Mouse (Mus musculus): Measurements from ENCODE around the gene Tmem87a. TPM values are rescaled to one million over a fixed set of nuclear protein-coding genes. Genes with fewer than 3 reads are reported as not detected.

Gene Tmem87a
- polyA plus RNA-seq, 1 experiment from 2014 or later = 6.6 TPM

GRCm38 (mm10) chr2:120402813-120403212 is 1.1 kb downstream of the Tmem87a start:
- WGBS = 59% methylated on average over 3 of the region's 3 CpGs
- no peak overlapping the region; the same call in 1 of the 2 replicates for H3K9ac ChIP-seq
- H3K4me3 ChIP-seq = peak overlapping the region; percentile 93
- H3K27me3 ChIP-seq (replicated peaks) = no peaks in the 10 kb centered on the region
- H3K9me3 ChIP-seq = no peaks in the 10 kb centered on the region
- H3K4me1 ChIP-seq = peaks cover 19% of the 10 kb centered on the region
- no peaks in the 10 kb centered on the region for H3K36me3 ChIP-seq (replicated peaks)
- no peak overlapping the region for H3K27ac ChIP-seq
- no peak for ATAC-seq (replicated peaks)
- H3K4me2 ChIP-seq = peak overlapping the region; percentile 93

DNA sequence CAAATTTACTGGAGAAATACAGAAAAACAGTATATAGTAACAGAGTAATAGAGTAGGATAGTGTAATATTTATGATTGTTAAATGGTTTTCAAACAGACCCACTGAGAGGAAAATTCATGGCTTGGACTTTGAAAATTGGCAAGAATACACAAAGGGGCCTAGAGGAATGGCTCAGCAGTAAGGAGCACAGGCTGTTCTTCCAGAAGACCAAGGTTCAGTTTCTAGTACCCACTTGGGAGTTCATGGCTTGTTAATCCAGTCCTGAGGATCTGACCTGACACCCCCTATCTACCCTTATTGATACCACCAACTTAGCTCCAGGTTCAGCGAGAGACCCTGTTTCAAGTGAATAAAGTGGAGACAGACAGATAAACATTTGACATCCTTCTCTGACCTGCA is 6.0 kb downstream of the Tmem87a start:
- Histone ChIP-seq H3K36me3 (replicated peaks) (peaks cover 19% of the 10 kb centered on the region; the same call in 1 of the 2 replicates), H3K27ac (no peak overlapping the region), H3K9me3 (no peaks in the 10 kb centered on the region), H3K27me3 (replicated peaks) (no peaks in the 10 kb centered on the region), H3K9ac (no peak overlapping the region), H3K4me3 (no peak overlapping the region), H3K4me1 (peaks cover 7% of the 10 kb centered on the region), H3K4me2 (no peak overlapping the region)
- 96% methylated on average over 1 of the region's 1 CpGs for whole genome bisulfite sequencing
- no peak for ATAC-seq (replicated peaks)

DNA sequence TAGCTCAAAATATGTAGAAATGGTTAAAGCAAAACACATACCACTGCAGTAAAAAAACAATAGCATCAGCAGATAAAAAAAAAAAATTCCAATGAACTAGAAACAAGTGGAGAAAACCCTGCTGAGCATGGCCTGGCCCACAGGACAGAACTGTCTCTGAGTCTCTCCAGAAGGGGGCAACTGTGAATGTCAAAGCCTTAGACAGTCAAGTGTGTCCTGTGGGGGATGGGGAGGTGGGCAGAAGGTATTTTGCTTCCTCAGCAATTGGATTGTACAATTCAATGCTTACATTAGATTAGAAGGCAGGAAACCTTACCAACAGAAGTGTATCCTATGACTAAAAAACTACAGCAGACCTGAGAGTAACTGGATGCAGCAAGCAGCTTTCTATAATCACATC is 11.5 kb downstream of the Tmem87a start:
- ATAC-seq (replicated peaks) = no peak
- Histone ChIP-seq H3K9ac (no peak overlapping the region), H3K4me1 (no peaks in the 10 kb centered on the region), H3K9me3 (no peaks in the 10 kb centered on the region), H3K36me3 (replicated peaks) (peaks cover 44% of the 10 kb centered on the region; the same call in 1 of the 2 replicates), H3K4me2 (no peak overlapping the region), H3K27me3 (replicated peaks) (no peaks in the 10 kb centered on the region), H3K4me3 (no peak overlapping the region), H3K27ac (no peak overlapping the region)

DNA sequence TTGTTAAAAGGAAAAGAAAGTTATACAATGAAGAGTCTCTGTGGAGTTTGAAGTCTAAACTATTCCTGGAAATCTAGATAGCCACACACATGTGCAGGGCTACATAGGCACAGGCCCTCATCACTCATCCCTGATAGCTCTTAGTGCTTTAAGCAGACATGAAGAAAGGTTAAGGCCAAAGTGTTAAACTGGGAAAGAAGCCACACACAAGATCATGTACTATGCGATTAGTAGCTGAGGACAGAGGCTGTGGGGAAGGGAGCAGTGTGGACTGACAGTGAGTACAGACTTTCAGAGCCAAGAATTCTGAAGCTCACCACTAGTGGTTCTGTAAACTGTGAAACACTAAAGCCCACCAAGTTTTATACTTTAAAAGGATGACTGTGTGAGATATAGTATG is 13.0 kb downstream of the Tmem87a start:
- H3K9me3 ChIP-seq = no peaks in the 10 kb centered on the region
- ATAC-seq (replicated peaks) = no peak
- no peak overlapping the region for H3K4me2 ChIP-seq
- WGBS = 98% methylated on average over 1 of the region's 1 CpGs
- no peak overlapping the region for H3K27ac ChIP-seq
- peaks cover 42% of the 10 kb centered on the region; the same call in 1 of the 2 replicates for H3K36me3 ChIP-seq (replicated peaks)
- H3K27me3 ChIP-seq (replicated peaks) = no peaks in the 10 kb centered on the region
- H3K9ac ChIP-seq = no peak overlapping the region
- H3K4me3 ChIP-seq = no peak overlapping the region
- H3K4me1 ChIP-seq = no peaks in the 10 kb centered on the region

GRCm38 (mm10) chr2:120389376-120389775 is 14.5 kb downstream of the Tmem87a start:
- no peaks in the 10 kb centered on the region for H3K4me1 ChIP-seq
- 94% methylated on average over 3 of the region's 3 CpGs for WGBS
- no peak for ATAC-seq (replicated peaks)
- H3K27ac ChIP-seq = no peak overlapping the region
- no peak overlapping the region for H3K4me2 ChIP-seq
- no peaks in the 10 kb centered on the region for H3K27me3 ChIP-seq (replicated peaks)
- no peaks in the 10 kb centered on the region for H3K9me3 ChIP-seq
- H3K9ac ChIP-seq = no peak overlapping the region
- H3K36me3 ChIP-seq (replicated peaks) = peaks cover 41% of the 10 kb centered on the region; the same call in 1 of the 2 replicates
- H3K4me3 ChIP-seq = no peak overlapping the region

DNA sequence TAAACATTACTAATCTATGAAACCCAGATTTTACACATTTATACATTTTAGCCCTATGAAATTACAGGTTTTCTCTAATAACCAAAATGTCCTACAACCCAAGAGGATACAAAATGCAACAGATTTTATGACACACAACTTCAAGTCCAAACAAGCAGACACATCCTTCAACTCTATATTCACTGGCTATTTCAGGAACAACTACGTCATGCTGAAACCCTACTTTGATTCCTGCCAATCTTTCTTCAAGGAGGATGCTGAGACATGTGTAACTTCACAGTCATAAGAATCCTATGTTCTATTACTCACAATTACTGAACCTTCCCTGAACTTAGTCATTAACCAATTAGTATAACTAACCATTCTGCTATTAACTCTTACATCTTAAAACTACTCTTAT is 16.6 kb downstream of the Tmem87a start:
- Histone ChIP-seq H3K27me3 (replicated peaks) (no peaks in the 10 kb centered on the region), H3K4me1 (no peaks in the 10 kb centered on the region), H3K4me3 (no peak overlapping the region), H3K4me2 (no peak overlapping the region), H3K9me3 (no peaks in the 10 kb centered on the region), H3K27ac (no peak overlapping the region), H3K36me3 (replicated peaks) (peaks cover 38% of the 10 kb centered on the region; the same call in 1 of the 2 replicates), H3K9ac (no peak overlapping the region)
- ATAC-seq (replicated peaks) = no peak
- WGBS = 84% methylated on average over 1 of the region's 1 CpGs

- H3K9me3 ChIP-seq = no peaks in the 10 kb centered on the region
- H3K4me3 ChIP-seq = no peak overlapping the region
- H3K27me3 ChIP-seq (replicated peaks) = no peaks in the 10 kb centered on the region
- H3K4me1 ChIP-seq = no peaks in the 10 kb centered on the region
- no peak overlapping the region for H3K9ac ChIP-seq
- WGBS = 96% methylated on average over 1 of the region's 1 CpGs
- ATAC-seq (replicated peaks) = no peak
- H3K27ac ChIP-seq = no peak overlapping the region
- peaks cover 45% of the 10 kb centered on the region; the same call in 1 of the 2 replicates for H3K36me3 ChIP-seq (replicated peaks)
- H3K4me2 ChIP-seq = no peak overlapping the region
These were observed 17.6 kb downstream of the Tmem87a start for GRCm38 (mm10) chr2:120386264-120386663.

DNA sequence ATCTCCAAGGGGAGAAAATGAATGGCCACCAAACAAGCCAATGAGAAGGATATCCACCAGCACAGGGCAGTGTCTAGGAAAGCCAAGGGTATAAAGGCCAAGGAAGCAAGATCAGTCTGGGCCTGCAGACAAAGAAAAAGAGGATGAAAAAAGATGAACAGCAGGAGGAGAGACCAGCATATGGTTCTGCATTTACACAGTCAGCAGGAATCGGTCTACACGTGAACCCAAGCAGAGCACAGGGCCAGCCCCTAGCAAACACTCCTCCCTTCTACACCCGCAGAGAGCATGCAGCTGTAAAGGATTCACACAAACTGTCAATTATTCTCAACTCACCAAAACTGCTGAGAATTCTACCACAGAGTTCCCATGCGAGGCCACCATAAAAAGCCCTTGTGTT is 30.1 kb downstream of the Tmem87a start:
- WGBS = 80% methylated on average over 4 of the region's 4 CpGs
- peaks cover 47% of the 10 kb centered on the region for H3K36me3 ChIP-seq (replicated peaks)

DNA sequence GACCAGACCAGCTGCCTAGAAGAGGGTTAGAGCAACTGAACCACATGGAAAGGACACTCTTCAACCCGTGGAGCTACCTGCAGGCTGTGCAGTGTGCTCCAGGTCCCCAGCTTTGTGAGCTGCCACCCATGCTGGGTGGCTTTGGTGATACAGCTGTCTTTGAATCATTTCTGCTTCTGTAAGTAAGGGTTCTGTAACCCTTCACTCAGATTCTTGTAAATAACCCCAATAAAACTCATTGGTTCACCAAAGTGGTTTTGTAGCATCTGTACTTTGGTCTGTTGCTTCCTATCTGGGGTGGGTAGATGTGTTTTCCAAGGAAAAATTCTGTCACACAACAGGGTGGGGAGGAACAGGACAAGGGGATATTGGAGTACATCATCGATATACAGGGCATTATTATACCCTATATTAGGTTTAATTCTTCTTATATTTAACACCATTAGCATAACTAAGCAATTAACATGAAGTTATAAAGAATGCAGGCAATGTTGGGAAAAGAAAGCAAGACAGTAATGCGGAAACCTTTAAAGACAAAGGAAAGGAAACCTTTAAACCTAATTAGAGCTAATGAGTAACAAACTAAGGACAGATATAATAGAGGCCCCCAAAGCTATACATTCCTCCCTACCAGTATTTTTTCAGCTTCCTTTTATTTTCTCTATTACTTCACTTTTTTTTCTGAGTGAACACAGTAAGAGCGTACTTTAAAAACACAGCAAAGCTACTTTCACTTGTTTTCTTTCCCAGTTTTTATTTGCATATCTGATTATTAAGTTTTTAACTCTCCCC is 36.3 kb downstream of the Tmem87a start:
- Histone ChIP-seq H3K4me2 (no peak overlapping the region), H3K4me1 (no peaks in the 10 kb centered on the region)
- no peak for ATAC-seq (replicated peaks)

More for the DNA sequence above, 30.1 kb downstream of the Tmem87a start:
- Histone ChIP-seq H3K9ac (no peak overlapping the region), H3K4me3 (no peak overlapping the region), H3K4me1 (no peaks in the 10 kb centered on the region), H3K27ac (no peak overlapping the region), H3K27me3 (replicated peaks) (no peaks in the 10 kb centered on the region), H3K4me2 (no peak overlapping the region), H3K9me3 (no peaks in the 10 kb centered on the region)
- ATAC-seq (replicated peaks) = no peak

DNA sequence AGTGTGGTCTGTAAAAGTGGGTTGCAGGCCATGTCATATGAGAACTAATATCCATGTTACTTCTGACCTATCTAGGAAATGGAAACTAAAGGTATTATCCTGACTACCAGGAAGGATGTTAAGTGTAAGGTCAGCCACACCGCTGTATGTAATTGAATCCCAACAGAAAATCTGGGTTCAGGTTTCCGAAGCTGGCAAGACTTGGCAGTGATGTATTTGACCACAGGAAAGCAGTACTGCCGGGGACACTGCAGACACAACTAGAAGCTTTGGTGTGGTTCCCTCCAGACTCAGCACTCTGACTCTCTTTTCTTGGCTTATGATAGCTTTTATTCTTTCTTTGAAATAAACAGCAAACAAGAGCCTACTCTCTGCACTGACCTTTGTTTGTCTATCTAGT is 37.4 kb downstream of the Tmem87a start:
- Histone ChIP-seq H3K4me3 (no peak overlapping the region), H3K9ac (no peak overlapping the region), H3K36me3 (replicated peaks) (peaks cover 54% of the 10 kb centered on the region), H3K27ac (no peak overlapping the region), H3K4me2 (no peak overlapping the region), H3K9me3 (no peaks in the 10 kb centered on the region), H3K4me1 (no peaks in the 10 kb centered on the region), H3K27me3 (replicated peaks) (no peaks in the 10 kb centered on the region)
- 97% methylated on average over 3 of the region's 3 CpGs for WGBS
- ATAC-seq (replicated peaks) = no peak

More for the DNA sequence above, 36.3 kb downstream of the Tmem87a start:
- H3K9me3 ChIP-seq = no peaks in the 10 kb centered on the region
- H3K4me3 ChIP-seq = no peak overlapping the region
- no peaks in the 10 kb centered on the region for H3K27me3 ChIP-seq (replicated peaks)
- H3K27ac ChIP-seq = no peak overlapping the region
- peaks cover 53% of the 10 kb centered on the region for H3K36me3 ChIP-seq (replicated peaks)
- 92% methylated on average over 4 of the region's 4 CpGs for WGBS
- no peak overlapping the region for H3K9ac ChIP-seq

- Histone ChIP-seq H3K4me2 (no peak overlapping the region), H3K27me3 (replicated peaks) (no peaks in the 10 kb centered on the region), H3K36me3 (replicated peaks) (peaks cover 40% of the 10 kb centered on the region), H3K4me1 (no peaks in the 10 kb centered on the region), H3K27ac (no peak overlapping the region), H3K9me3 (no peaks in the 10 kb centered on the region), H3K9ac (no peak overlapping the region), H3K4me3 (no peak overlapping the region)
- ATAC-seq (replicated peaks) = no peak
- 84% methylated on average over 1 of the region's 1 CpGs for WGBS
These were observed 43.5 kb downstream of the Tmem87a start for GRCm38 (mm10) chr2:120360425-120360824.

DNA sequence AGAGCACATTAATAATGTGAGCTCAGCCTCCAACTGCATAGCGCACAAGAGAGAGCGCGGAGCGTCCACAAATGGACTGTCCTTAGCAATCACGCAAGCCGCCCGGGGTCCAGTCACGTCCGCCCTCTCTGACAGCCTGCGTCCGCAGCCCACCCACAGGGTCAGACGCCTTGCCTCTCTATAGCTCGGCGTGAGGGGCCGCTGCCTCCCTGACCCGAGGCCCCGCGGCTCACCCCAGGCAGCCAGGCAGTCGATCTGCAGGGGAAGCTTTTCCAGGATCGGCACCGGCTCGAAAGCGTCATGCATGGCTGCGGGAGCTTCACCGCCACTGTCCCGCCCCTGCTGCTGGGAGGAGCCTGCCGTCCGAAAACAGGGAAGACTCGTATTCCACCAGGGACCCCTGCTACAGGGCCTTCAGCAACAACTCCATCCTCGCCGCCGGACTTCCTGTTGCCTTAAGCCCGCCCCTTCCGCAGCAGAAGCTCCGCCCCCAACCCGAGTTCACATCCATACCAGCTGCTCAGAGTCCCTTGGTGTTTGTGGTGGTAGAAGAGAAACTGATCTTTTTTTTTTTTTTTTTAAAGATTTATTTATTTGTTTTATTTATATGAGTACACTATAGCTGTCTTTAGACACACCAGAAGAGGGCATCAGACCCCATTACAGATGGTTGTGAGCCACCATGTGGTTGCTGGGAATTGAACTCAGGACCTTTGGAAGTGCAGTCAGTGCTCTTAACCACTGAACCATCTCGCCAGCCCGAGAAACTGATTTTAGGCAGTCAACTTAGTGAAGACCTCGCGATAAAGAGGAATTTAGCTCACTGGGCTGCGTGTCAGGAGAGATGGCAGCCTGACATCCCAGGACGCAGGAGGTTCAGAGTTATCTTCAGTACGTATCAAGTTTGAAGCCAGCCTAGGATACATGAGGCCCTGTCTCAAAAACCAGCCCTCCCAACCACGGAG is 50.9 kb downstream of the Tmem87a start, which contains the start of gene Vps39:
Gene Vps39 (minus strand): TSS at position 456 of the 965 bp plus-strand sequence.
- Histone ChIP-seq H3K27me3 (replicated peaks) (no peaks in the 10 kb centered on the region), H3K4me3 (peak within 1 kb of the TSS; percentile 95), H3K27ac (peak within 1 kb of the TSS; percentile 76), H3K9me3 (no peaks in the 10 kb centered on the region), H3K4me2 (peak within 1 kb of the TSS; percentile 61), H3K4me1 (peaks cover 17% of the 10 kb centered on the region), H3K36me3 (replicated peaks) (peaks cover 21% of the 10 kb centered on the region; the same call in 1 of the 2 replicates), H3K9ac (peak within 1 kb of the TSS; percentile 82)
- WGBS = 12% methylated on average over 44 of the region's 44 CpGs
- peak; percentile 99 for ATAC-seq (replicated peaks)

All from midbrain, embryonic 15.5 days (tissue).